Mouse (Mus musculus) embryo, embryonic 11 days (tissue): Measurements from ENCODE around the gene Tmem176b.
"Not testable (repeated sequence)": the region's sequence is repeated elsewhere in the genome, so short reads cannot be mapped to it uniquely, and the experiment has no call there.

Experiments used
- DNase-seq: peaks from one replicate; pipeline ENCODE4 v3.0.0-alpha.2; 2015

Gene Tmem176b

GRCm38 (mm10) chr6:48840371-48840969, 826 bp downstream of the Tmem176b start, which contains the start of gene Tmem176a:
Gene Tmem176a, plus strand, starts transcription at chr6:48840919.
- DNase-seq, result peak; percentile 30

GRCm38 (mm10) chr6:48838321-48839080, 2.8 kb downstream of the Tmem176b start:
- DNase-seq, result no peak

GRCm38 (mm10) chr6:48837516-48837915, 3.8 kb downstream of the Tmem176b start:
- DNase-seq, result no peak

- DNase-seq, result no peak
These were observed 5.2 kb downstream of the Tmem176b start for GRCm38 (mm10) chr6:48836146-48836545.

GRCm38 (mm10) chr6:48835241-48835640, 6.1 kb downstream of the Tmem176b start:
- no peak for DNase-seq

GRCm38 (mm10) chr6:48833515-48833914, 7.8 kb downstream of the Tmem176b start:
- DNase-seq, result no peak

- no peak for DNase-seq
These were observed 8.9 kb downstream of the Tmem176b start for GRCm38 (mm10) chr6:48832426-48832825.

- no peak for DNase-seq
These were observed 10.2 kb downstream of the Tmem176b start for GRCm38 (mm10) chr6:48831141-48831540.

- no peak for DNase-seq
These were observed 11.1 kb downstream of the Tmem176b start for GRCm38 (mm10) chr6:48830241-48830640.

- no peak for DNase-seq
These were observed 11.6 kb downstream of the Tmem176b start for GRCm38 (mm10) chr6:48829651-48830050.

GRCm38 (mm10) chr6:48828976-48829375, 12.3 kb downstream of the Tmem176b start:
- DNase-seq, result no peak

- no peak for DNase-seq
These were observed 16.3 kb downstream of the Tmem176b start for GRCm38 (mm10) chr6:48825016-48825415.

- DNase-seq, result not testable (repeated sequence)
These were observed 19.1 kb downstream of the Tmem176b start for GRCm38 (mm10) chr6:48821991-48822785.

GRCm38 (mm10) chr6:48817815-48818214, 23.5 kb downstream of the Tmem176b start:
- peak; percentile 93 for DNase-seq

GRCm38 (mm10) chr6:48815013-48815412, 26.3 kb downstream of the Tmem176b start:
- DNase-seq, result no peak

- DNase-seq, result no peak
These were observed 31.6 kb downstream of the Tmem176b start for GRCm38 (mm10) chr6:48809494-48810219.

- no peak for DNase-seq
These were observed 34.5 kb downstream of the Tmem176b start for GRCm38 (mm10) chr6:48806746-48807145.

- DNase-seq, result no peak
These were observed 37.0 kb downstream of the Tmem176b start for GRCm38 (mm10) chr6:48804346-48804745.

GRCm38 (mm10) chr6:48803406-48804051, 37.8 kb downstream of the Tmem176b start:
- DNase-seq, result no peak

- DNase-seq, result no peak
These were observed 39.4 kb downstream of the Tmem176b start for GRCm38 (mm10) chr6:48801897-48802296.

- no peak for DNase-seq
These were observed 53.4 kb downstream of the Tmem176b start for GRCm38 (mm10) chr6:48787867-48788266.

GRCm38 (mm10) chr6:48785601-48786000, 55.7 kb downstream of the Tmem176b start:
- DNase-seq, result no peak
